Mouse (Mus musculus) spleen, adult 2 months (tissue): ENCODE measurements at regions not wholly inside any gene's neighbourhood (a gene's known extent, or its start where the extent isn't known, plus 50 kb on each side); places are given as distances from the start of the nearest gene placed in this dataset.

Experiments used
- CTCF ChIP-seq: fragments of 200-500 bp; IDR thresholded peaks from 2 replicates; pipeline ENCODE4 v1.5.1; 2011; ENCODE audit warnings: mild to moderate bottlenecking, inconsistent platforms; ENCODE audit not compliant: insufficient read depth, insufficient read length, insufficient replicate concordance; ENCODE audit errors: extremely low read depth
- POLR2A ChIP-seq: fragments of 200-500 bp; IDR thresholded peaks from 2 replicates; pipeline ENCODE4 v1.6.1; 2011; ENCODE audit warnings: low read depth, low read length, inconsistent platforms

DNA sequence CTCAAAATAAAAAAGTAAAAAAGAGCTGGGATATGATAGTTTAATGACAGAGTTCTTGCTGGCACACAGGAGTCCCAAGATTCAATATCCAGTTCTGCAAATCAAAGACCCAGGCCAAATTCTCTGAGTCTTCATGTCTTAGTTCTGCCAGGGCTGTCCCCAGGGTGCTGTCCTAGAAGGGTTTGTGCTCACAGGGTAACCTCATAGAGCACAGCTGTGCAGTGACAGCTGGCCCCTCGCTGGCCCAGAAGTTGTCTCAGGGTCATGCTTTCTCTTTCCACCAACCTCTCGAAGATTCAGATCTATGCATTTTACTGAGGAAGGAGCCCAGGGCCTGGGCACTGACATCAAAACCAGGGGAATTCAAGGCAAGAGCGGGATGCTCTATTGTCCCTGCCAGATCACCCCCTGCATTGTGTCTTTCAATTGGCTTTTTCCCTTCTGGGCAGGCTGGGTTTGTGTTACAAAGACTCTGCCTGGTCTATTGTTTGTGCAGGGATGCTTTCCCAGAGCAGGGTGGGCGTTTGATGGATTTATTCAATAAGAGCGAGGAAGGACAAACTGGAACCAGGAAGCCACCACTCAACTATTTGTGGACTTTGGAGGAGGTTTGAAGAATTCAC is 121.9 kb upstream of the Serp2 start:
- no peak for TF ChIP-seq CTCF
- no peak for TF ChIP-seq POLR2A
